Mouse (Mus musculus): ENCODE measurements around the gene Shb.

DNA sequence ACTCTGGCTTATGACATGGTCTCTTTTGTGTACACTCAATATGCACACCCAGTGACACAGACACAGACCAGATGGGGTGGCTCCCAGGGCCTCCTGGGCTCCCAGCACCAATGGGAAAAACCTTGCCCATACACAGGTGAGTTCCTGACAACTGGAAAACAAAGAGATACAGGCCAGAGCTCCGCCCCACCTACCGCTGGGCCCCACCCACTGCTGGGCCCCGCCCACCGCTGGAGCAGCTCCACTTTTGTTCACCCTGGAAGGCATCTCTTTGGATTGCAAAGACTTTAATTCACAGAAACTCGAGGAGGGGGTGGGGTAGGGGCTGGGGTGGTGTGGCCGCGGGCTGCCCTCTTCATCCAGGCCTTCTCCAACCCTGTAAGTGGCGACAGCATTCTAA, 108.9 kb downstream of the Shb start:
- TF ChIP-seq CTCF (IDR thresholded peaks at IDR 0.05; ENCODE audit: low read depth, low read length): no peak
- TF ChIP-seq POLR2A (IDR thresholded peaks at IDR 0.05; ENCODE audit: extremely low read depth, insufficient read depth, low read length): no peak

Data from liver, adult 2 months (tissue).